Mouse (Mus musculus) brown adipose tissue, adult 24 weeks (tissue): ENCODE results near the gene Btbd35f22. TPM values are rescaled to one million over a fixed set of nuclear protein-coding genes. Genes with fewer than 3 reads are reported as not detected.
"Not testable (repeated sequence)": the region's sequence is repeated elsewhere in the genome, so short reads cannot be mapped to it uniquely, and the experiment has no call there.

Experiments
- H3K27ac ChIP-seq: fragments of 200-500 bp; replicated peaks from 2 replicates; pipeline ENCODE4 v1.5.1; 2012; ENCODE audit warnings: low read depth, mild to moderate bottlenecking, low read length
- H3K4me1 ChIP-seq: fragments of 200-500 bp; 2 replicates; pipeline ENCODE4 v1.6.1; 2012; ENCODE audit warnings: low read length, mixed read lengths; ENCODE audit not compliant: control insufficient read depth, insufficient read depth, insufficient read length
- H3K4me3 ChIP-seq: fragments of 200-500 bp; 2 replicates; pipeline ENCODE4 v1.5.1; 2012; ENCODE audit warnings: low read depth, mild to moderate bottlenecking, low read length, moderate library complexity; ENCODE audit not compliant: insufficient read depth
- polyA plus RNA-seq: library from polyadenylated mRNA; stranded (reverse); fragments of >200 nt; gene quantifications from 2 replicates; pipeline ENCODE4 v1.2.4, GENCODE M21; 2012; ENCODE audit not compliant: missing spikeins, insufficient read depth, insufficient read length

The Btbd35f22 gene
- not detected in 2 replicates for polyA plus RNA-seq

- not testable (repeated sequence) for H3K4me1 ChIP-seq, H3K4me3 ChIP-seq, H3K27ac ChIP-seq
Measured at GRCm38 (mm10) chrX:32047529-32047928, at the start of gene Btbd35f22. Gene Btbd35f22 (plus strand): TSS chrX:32047829.

Other genes with a start within 250 kb of the Btbd35f22 start
- gene Gm21637, start 85.8 kb upstream of the Btbd35f22 start, polyA plus RNA-seq: not detected in 2 replicates
- gene Btbd35f2, start 230.6 kb downstream of the Btbd35f22 start, polyA plus RNA-seq: not detected in 2 replicates